Mouse (Mus musculus): Measurements from ENCODE around the gene Gm21915. TPM values are rescaled to one million over a fixed set of nuclear protein-coding genes. Genes with fewer than 3 reads are reported as not detected.

The Gm21915 gene
- not detected for total RNA-seq (2021)
- long read RNA-seq, experiment 1: 0 reads
- long read RNA-seq, experiment 2: 0 reads

DNA sequence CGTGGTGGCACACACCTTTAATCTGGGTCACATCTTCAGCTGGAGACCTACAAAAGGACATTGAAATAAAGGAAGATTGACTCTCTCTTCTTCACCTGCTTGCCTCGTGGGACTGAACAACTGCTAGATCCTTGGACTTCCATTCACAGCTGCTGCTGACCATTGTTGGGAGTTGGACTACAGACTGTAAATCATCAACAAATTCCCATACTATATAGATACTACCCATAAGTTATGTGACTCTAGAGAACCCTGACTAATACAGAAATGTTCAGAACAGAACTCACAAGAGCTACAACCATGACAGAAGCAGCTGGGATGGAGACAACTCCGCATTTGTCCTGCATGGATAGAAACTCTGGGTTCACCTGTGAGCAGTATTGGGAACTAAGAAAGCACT lies at the start of gene Gm21915:
Gene Gm21915 (plus strand): TSS at position 301 of the 400 bp plus-strand sequence.
- DNase-seq: no peak

DNA sequence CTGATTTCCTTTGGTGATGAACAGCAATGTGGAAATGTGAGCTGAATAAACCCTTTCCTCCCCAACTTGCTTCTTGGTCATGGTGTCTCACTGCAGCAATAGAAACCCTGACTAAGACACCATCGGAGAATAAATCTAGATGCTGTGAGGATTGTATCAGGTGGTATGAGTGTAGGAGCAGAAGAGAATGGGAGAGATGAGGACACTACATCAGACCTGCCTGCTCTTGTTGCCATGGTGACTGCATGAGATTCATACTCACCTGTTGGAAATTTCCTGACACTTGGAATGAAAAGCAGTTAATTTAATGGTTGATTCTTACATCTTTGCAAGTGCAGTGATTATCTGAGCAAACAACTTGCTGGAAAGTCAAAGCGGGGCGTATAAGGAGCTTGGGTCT lies 48.1 kb upstream of the Gm21915 start:
- no peak for DNase-seq

DNA sequence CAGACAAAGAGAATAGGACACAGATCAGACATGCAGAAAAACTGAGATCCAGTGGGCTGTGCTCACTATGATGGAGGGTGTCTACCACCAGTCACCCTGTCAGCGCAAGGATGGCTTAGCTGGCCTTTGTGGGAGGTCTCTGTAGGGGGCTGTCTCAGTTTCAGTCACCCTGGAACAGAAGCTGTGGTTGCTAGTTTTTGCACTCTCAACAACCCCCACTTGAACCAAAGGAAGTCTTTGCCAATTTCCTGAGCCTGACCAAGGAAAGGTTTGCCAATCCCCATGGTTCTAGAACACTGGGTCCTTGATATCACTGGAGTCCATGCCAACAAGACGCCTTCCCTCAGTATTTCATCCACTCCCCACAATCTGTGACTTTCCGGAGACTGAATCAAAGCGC lies 47.6 kb upstream of the Gm21915 start:
- no peak for DNase-seq

DNA sequence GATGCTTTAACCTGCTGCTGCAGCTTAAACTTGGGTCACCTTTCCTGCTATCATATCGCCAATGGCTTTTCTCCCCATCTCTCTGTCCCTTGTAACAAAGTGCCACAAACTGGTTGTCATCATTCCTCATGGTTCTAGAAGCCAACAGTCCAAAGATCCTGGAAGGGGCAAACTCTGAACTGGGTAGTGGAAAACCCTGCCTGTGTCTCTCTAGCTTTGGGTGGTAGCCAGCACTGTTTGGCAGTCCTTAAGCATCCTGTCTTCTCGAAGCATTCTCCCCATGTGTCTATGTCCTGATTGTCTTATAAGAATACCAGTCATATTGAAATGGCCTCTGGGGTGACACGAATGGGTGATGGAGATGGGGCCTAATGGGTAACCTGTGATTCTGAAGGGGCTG lies 45.1 kb upstream of the Gm21915 start:
- DNase-seq: no peak

DNA sequence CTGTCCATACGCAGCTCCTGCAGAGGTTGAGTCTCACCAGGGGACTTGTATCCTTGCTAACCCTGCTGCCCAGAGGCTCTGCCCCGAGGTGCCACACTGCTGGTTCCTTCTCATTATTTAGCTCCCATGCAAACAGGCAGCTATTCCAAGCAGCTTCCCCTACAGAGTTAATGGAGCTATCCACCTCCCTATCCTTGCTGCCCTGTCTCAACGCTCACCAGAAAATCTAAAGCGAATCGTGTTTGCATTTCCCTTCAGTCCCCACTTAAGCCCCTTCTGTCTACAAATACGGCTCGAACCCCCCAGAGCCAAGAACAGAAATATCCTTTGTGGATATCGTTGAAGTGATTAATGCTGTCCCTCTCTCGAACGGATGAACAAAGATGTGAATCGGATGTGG lies 43.8 kb upstream of the Gm21915 start:
- DNase-seq: no peak

DNA sequence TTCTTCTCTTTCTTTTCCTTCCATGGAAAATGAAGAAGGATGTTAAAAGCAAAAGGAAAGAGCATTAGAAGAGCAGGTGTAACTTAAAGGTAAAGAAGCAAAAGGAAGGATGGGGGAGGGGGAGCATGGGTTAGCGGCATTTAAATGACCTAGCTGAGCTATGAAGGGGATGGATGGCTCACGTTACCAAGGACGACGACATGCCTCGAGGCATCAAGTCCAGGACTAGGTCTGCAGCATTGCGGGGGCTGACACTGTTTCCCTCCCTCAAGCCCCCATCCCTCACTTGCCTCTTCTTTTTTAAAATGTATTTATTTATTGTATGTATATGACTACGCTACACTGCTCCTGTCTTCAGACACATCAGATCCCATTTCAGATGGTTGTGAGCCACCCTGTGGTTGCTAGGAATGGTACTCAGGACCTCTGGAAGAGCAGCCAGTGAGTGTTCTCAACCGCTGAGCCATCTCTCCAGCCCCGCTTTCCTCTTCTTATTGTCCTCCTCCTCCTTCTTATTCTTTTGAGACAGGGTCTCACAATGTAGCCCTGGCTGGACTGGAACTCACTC lies 43.2 kb upstream of the Gm21915 start:
- no peak for DNase-seq

DNA sequence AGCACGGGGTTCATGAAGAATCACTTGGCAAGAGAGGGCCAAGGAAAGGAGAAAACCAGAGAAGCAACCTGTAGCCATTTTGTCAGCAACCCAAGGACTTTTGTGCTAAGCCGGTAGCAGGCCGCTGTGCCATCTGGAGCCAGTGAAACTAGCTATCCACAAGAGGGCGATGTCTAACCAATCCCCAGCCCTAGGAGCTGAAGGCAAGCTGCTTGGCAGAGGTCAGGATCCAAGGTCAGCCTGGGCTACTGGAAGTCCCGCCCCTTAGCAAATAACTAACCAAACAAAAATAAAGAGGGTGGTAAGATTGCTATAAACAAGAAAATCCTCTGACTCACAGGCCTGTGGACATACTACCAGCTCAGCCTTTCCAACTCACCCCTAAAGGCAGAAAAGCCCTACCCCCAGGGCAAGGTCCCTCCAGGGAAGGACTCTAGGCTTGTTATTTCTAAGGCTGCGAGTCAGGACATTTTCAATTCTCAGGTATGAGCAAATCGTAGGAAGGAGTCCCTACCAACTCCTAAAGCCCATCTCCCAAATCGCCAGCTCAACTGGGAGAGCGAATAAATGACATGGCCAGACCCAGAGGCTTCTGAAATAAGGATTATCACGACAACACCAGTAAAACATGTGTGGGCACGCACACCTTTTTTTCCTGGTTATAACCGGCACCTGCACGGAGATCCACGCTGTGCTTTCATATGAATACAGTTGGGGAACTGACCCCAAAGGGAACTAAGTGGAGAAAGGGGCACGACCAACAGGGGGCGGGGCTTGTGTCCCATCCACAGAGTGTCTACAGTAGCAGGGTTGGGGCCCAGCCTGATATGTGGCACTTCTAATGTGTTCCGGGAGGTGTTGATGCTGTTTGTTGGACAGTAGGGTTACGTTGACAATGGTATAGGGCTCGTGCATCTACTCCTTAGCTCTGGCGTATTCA lies 42.0 kb upstream of the Gm21915 start:
- peak; percentile 37 to 44 for DNase-seq

DNA sequence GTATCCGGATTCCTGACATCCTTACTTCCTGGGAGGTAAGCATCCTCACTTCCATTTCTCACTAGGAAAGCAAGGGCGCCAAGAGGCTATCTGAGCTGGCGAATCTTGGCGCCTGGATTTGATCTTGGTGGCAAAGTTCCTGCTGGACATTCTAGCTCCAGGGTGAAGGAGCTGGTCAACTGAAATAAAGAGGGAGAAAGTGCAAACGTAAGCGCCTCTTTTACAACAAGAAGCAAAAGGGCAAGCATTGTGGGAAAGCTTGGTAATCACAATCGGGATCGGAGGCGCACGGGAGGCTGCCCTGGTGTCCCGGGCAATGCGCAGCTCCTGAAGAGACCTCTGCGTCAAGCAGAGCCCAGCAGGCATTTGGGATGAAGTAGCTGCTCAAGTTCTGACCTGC lies 41.0 kb upstream of the Gm21915 start:
- DNase-seq: no peak

DNA sequence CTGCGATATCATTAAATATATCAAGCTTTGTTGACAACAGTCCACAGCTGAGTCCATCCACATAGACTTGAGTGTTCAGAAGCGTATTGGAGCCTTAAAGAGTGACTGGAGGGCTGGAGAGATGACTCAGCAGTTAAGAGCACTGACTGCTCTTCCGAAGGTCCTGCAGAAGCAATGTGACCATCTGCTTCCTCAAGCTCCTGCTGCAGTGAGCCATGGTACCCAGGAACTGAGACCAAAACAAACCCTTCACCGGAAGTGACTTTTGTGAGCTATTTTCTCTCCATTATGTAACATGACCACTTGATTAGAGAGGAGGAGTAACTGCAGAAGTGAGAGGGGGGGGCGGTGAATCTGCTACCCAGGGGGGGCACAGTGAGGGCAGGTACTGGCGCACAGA lies 39.3 kb upstream of the Gm21915 start:
- peak in 1 of 2 experiments; percentile 54 for DNase-seq

DNA sequence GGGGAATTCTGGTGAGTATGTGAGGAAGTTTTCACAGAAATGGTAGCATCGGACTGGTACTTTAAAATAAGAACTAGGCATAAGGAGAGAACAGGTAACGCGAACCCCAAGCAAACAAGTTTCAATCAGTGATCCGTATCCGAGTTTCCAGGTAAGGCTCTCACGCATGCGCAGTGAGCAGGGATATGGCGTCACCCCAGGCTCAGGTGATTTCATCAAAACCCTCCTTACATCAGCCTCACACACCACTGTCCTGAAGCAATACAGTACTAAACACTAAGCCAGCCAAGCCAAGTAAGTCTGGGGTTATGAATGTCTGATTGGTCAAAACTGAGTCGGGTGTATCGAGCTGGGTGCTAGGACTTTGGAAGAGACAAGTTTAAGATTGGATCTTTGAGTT lies 38.9 kb upstream of the Gm21915 start:
- DNase-seq: no peak

DNA sequence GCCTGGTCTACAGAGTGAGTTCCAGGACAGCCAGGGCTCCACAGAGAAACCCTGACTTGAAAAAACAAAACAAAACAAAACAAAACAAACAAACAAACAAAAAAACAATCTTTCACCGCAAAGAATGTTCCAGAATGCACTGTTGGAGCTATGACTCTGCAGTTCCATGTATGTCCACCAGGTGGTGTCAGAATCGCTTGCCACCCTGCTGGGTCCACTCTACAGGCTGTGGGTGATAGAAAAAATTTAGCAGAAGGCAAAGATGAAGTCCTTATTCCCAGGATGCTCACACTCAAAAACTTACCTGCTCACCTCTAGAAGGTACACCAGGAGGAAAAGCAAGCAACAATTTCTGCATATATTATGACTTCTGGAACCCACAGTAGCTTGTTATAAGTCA lies 34.4 kb upstream of the Gm21915 start:
- DNase-seq: peak; percentile 65 to 85

DNA sequence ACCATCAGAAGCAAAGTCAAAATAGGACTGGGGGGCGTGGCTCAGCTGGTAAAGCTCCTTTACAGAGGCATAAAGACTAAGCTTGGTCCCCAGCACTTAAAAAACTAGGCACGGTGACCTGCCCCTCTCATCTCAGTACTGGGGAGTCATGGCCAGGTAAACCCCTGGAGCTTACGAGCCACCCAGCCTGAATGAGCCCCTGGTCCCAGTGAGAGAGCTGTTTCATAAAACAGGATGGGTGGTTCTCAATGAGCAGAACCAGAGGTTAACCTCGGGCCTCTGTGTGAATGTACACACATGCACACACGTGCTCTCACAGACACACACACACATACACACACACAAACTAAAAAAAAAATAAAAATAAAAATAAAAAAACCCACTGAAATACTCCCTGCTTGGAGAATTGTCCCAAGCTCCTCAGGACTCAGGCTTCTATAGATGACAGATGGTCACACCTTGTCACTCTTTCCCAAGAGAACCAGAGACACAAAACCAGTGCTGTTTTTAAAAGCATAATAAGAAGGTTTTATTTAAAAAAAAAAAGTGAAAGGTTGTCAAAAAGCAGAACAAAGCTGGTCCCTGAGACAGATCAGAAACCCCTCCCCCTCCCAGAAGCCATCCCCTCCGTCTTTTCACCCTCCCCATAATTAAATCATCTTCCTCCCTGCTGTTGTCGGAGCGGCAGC lies 32.6 kb upstream of the Gm21915 start:
- DNase-seq: no peak

DNA sequence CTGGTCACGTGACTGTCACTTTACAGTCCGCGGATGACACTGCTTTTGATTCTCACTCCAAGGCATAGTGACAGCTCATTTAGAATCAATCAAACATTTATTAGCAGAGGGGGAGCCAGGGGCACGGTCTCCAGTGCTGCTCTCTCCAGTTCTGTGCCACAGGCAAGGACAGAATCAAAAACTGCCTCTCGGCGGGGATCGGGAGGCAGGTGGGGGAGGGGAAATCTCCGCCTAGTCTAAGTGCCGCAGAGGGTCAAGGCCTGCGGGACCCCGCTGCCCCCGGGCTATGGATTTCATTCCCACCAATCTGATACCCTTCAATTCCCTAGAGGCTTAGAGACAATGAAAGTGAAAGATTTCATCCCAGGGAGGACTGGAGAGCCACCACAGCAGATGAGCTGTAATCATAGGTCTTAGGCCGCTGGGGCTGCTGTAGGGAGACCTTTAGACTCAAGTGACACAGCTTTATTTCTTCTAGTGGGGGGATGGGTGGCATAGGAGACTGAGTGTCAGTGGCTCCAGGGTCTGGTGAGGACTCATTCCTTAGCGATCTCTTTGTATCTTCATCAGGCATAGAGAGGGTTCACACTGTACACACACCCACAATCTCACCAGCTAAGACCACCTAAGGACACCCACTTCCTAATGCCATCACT lies 31.9 kb upstream of the Gm21915 start:
- peak; percentile 53 to 66 for DNase-seq

DNA sequence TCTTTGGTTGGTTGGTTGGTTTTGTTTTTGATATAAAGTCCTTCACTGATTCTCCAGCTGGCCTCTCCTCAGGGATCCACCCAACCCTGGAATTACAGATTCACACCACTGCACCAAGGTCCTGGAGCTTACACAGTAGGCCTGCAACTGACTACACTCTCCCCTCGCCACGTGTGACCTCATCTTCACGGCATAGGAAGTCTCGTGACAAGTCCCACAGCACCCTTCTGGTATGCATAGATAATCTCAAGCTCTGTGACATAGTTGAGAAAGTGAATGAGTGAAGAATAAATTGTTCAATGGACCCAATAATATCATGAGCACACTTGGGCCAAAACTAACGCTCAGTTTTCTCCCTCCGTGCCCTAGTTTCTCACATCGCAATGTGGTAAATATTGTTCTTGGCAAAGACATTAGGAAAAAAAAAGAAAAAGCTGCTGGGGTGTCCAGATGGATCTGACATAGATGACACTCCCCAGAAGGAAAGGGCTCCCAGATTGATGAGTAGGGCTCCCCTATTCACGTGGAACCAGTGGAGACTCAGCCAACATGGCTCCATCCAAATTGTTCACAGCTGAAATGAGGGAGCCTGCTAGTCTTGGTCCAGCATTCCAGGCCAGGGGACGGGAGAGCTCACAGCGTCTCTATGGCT lies 30.8 kb upstream of the Gm21915 start:
- DNase-seq: peak; percentile 50 to 74

DNA sequence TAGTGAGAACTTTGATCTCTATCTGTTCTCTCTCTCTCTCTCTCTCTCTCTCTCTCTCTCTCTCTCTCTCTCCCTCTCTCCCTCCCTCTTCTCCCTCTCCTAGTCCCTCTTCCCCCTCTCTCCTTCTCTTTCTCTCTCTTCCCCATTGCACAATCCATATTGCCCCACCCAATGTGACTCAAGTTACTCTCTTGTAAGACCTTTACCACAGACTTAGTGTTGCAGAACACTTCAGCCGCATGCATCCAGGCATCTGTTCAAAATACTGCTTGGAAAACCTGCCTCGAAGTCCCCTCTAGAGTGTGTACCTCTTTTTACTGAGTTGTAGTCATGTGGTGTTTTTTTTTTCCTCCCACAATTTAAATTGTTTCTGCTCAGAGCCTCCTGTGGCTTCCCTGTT lies 29.1 kb upstream of the Gm21915 start:
- DNase-seq: no peak

DNA sequence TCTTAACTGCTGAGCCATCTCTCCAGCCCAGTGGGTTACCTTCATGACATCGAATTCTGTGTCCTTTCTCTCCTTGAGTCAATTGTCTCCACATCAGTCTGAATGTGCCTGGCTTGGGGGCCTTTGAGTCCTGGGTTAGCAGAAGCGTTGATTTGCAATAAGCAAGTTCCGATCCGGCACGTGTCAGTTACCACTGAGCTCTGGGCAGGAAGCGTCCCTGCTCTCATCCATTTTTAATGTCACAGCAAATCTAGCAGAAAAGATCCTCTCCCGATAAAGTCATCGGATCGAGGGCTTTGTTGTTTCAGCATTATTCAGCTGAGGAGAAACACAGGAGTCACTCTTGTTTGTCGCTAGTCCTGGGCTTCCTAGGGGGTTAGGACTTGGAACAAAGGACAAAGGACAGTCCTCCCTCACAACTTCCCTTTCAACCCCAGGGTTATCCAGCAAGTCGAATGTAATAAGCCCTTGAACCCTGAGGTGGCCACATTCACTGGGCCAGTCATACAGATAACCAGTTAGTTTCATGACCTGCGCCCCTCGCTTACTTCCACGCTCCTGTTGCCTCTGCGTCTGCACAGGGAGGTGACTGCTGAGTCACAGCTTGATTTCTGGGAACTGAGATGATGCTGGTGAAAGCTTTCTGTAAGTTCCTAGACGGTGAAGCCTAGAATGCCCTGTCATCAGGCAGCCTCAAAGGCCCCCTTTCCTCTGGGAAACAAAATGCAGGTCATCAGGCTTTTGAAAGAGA lies 27.8 kb upstream of the Gm21915 start:
- DNase-seq: no peak

DNA sequence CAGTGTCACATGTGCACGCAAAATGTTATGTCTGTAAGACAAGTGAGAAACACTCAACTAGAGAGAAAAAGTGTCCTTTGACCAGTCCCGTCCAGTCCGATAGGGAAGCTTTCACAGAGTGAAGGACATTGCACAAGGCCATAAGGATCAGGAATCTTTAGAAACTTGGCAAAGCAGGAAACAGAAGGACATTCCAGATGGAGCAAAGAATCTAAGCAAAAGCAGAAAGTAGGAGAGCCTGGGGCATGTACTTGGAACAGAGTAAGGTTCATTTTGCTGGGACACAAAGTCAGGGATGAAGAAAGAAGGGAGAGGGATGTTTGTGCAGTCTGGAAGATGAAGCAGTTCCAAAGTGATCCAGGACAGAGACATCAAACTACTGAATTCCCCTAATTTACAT lies 21.0 kb upstream of the Gm21915 start:
- no peak for DNase-seq

DNA sequence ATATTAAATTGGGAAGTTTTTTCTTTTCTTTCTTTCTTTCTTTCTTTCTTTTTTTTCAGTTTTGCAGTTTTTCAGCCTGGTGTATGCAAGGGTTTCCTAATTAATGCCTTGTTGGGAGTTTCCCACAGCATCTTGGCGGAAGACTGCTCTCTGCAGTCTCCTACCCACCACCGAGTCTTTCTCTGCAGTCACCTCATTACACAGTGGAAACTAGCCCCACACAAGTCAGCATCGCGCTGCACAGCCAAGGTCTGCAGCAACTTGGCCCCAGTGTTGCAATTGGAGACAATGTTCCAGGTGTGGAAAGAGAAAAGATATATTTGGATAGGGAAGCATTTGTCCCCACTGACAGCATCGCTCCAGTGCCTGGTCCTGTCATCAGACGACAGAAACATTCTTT lies 20.4 kb upstream of the Gm21915 start:
- DNase-seq: no peak

DNA sequence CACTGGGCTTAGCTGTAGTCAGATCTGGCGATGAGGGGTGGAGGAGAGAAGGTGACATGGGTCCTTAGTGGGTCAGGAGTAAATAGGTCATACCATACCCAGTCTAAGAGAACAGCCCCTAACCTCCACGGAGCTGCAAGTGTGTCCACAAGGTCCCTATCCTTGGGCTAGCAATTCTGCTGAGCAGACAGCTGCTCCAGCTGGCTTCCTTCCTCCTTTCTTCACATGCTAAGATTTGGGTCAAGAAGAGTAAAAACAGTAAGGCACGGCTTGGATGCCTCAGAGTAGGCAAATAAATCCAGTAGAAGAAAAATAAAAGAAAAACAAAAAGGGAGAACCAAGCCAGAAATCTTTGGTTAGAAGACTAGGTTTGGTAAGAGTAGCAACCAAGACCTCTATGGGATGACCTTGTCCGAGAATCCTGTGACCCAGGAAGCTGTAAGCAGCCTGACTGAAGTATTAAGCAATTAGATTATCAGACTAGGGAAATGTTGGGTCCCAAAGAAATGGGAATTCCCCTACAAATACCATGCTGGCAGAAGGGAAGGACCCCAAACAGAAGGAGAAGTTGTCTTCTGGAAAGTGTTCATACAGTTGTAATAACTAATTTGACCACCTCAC lies 19.1 kb upstream of the Gm21915 start:
- peak; percentile 53 to 80 for DNase-seq

DNA sequence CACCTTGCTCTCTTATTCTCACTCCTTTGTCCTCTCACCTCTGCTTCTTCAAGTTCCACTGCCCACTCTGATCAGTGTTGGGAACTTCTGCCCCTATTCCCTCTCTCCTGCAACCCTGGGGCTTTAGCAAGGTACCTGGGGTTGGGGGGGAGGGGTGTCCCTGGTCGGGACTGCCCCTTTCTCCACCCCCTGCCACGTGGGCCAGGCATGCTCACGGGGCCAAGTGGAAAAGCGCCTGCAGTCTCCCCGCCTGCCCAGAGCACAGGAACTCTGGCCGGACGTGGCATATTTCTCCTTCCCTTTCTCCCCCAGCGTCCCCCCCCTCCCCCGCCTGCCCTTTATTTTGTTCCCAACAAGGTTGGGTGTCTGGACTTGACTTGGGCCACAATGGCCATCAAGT lies 17.7 kb upstream of the Gm21915 start:
- DNase-seq: no peak

Data from heart, adult 18-20 months (tissue).